Mouse (Mus musculus): ENCODE measurements around the gene Sh3kbp1. TPM values are rescaled to one million over a fixed set of nuclear protein-coding genes. Genes with fewer than 3 reads are reported as not detected.

Gene Sh3kbp1
- polyA plus RNA-seq, 1 experiment from 2014 or later: 39.1 TPM

DNA sequence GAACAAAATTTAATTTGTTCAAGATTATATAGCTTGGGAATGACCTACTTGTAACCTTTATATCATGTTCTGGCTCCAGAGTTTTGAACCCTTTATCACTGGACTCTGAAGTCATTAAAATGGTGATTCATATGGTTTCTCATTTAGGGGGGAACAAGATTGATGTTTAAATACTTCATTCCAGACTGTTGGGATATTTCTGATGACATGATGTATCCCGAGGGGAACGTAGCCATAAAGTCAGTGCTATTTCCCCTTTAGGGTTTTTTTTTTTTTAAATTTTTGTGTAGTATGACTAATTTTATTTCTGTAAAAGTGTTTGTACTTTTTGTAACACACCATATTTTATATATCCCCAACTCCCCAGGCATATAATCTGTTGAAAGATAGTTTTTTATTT, 212.7 kb downstream of the Sh3kbp1 start:
- Histone ChIP-seq H3K4me1 (no peaks in the 10 kb centered on the region), H3K36me3 (no peaks in the 10 kb centered on the region), H3K27me3 (no peaks in the 10 kb centered on the region), H3K27ac (replicated peaks) (no peak overlapping the region), H3K4me2 (replicated peaks) (no peak overlapping the region), H3K9ac (no peak overlapping the region), H3K4me3 (replicated peaks) (no peak overlapping the region), H3K9me3 (replicated peaks) (no peaks in the 10 kb centered on the region)
- 63% methylated on average over 2 of the region's 2 CpGs for WGBS
- ATAC-seq (ENCODE audit: insufficient number of reproducible peaks, low FRiP score, low TSS enrichment, low read depth): no peak

DNA sequence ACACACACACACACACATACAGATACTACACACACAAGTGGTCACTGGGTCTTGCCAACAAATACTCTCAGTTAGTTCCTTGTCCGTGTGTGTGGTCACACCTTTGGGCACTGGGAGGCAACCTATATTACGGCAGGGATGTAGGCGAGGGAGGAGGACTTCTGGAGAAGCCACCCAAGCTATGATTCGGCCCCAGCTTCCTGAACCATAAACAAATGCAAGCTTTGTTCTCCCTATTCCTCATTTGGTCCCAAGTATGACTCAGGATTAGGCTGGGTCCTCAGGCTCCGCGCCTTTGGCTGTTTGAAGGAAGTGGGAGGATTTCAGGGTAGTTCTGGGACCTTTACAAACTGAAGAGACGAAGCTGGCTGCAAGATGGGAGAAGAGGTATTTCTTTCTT, 213.2 kb downstream of the Sh3kbp1 start:
- no peaks in the 10 kb centered on the region for H3K27me3 ChIP-seq
- WGBS: 49% methylated on average over 7 of the region's 7 CpGs
- no peaks in the 10 kb centered on the region for H3K4me1 ChIP-seq
- no peaks in the 10 kb centered on the region for H3K36me3 ChIP-seq
- H3K9me3 ChIP-seq (replicated peaks): no peaks in the 10 kb centered on the region
- H3K4me3 ChIP-seq (replicated peaks): no peak overlapping the region
- no peak for ATAC-seq (ENCODE audit: insufficient number of reproducible peaks, low FRiP score, low TSS enrichment, low read depth)
- no peak overlapping the region for H3K4me2 ChIP-seq (replicated peaks)
- no peak overlapping the region for H3K9ac ChIP-seq
- no peak overlapping the region for H3K27ac ChIP-seq (replicated peaks)

DNA sequence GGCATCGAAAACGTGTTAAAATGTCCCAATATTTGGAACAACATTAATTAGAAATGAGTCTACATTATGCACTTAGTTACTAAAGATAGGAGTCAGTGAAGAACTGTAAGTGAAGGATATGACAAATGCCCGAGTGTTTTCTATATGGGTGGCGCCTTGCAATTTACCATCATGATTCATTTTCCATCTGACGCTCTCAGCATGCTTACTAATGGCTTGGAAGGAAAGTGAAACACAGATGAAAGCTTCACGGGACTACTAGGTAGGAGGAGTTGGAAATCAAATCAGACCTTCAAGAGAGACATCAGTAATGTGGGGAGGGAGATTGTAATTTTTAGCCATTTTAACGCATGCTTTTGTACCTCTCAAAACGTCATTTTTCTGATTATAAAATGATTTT, 223.7 kb downstream of the Sh3kbp1 start:
- 84% methylated on average over 8 of the region's 8 CpGs for WGBS
- no peak overlapping the region for H3K4me3 ChIP-seq (replicated peaks)
- H3K4me2 ChIP-seq (replicated peaks): no peak overlapping the region
- no peaks in the 10 kb centered on the region for H3K4me1 ChIP-seq
- H3K27ac ChIP-seq (replicated peaks): no peak overlapping the region
- no peak overlapping the region for H3K9ac ChIP-seq
- no peaks in the 10 kb centered on the region for H3K9me3 ChIP-seq (replicated peaks)
- no peaks in the 10 kb centered on the region for H3K27me3 ChIP-seq
- H3K36me3 ChIP-seq: no peaks in the 10 kb centered on the region
- no peak for ATAC-seq (ENCODE audit: insufficient number of reproducible peaks, low FRiP score, low TSS enrichment, low read depth)

DNA sequence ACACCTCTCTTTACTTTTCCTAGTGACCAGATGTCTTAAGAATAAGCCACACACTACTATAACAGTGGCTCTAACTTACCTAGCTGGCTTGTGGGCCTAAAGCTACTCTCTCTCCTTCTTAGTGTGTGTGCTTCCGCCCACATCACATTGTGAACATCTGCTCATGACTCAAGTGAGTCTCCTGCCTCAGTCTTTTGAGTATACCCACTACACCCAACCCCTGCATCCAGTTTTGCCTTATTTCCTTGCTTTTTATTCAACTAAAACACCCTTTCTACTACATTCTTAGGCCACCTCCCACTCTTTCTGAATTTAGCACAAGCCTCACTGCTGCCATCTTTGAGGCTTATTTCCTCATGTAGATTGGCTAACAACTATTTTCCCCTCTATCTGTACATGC, 229.8 kb downstream of the Sh3kbp1 start:
- ATAC-seq (ENCODE audit: insufficient number of reproducible peaks, low FRiP score, low TSS enrichment, low read depth): no peak
- Histone ChIP-seq H3K4me1 (no peaks in the 10 kb centered on the region), H3K27me3 (no peaks in the 10 kb centered on the region), H3K9ac (no peak overlapping the region), H3K36me3 (no peaks in the 10 kb centered on the region), H3K27ac (replicated peaks) (no peak overlapping the region), H3K9me3 (replicated peaks) (no peaks in the 10 kb centered on the region), H3K4me2 (replicated peaks) (no peak overlapping the region), H3K4me3 (replicated peaks) (no peak overlapping the region)
- WGBS: 76% methylated on average over 1 of the region's 1 CpGs

DNA sequence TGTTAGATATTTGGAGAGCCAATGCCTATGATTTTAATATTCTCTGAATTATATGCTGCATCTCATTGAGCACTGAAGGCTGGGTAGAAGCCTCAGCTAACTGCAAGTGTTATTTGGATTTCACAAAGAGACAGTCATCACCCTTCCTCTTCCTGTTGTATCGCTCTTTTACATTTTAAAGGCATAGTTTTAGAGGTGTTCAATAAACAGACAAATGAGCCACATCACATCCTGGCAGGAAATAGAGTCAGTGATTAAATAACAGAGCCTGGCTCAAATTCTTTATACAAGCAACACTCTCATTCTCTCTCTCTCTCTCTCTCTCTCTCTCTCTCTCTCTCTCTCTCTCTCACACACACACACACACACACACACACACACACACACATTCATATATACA, 231.1 kb downstream of the Sh3kbp1 start:
- WGBS: 61% methylated on average over 1 of the region's 1 CpGs
- no peak overlapping the region for H3K4me3 ChIP-seq (replicated peaks)
- H3K4me1 ChIP-seq: no peaks in the 10 kb centered on the region
- H3K9ac ChIP-seq: no peak overlapping the region
- H3K9me3 ChIP-seq (replicated peaks): no peaks in the 10 kb centered on the region
- ATAC-seq (ENCODE audit: insufficient number of reproducible peaks, low FRiP score, low TSS enrichment, low read depth): no peak
- no peaks in the 10 kb centered on the region; the same call in 1 of the 2 replicates for H3K27me3 ChIP-seq
- H3K27ac ChIP-seq (replicated peaks): no peak overlapping the region
- no peaks in the 10 kb centered on the region for H3K36me3 ChIP-seq
- H3K4me2 ChIP-seq (replicated peaks): no peak overlapping the region

DNA sequence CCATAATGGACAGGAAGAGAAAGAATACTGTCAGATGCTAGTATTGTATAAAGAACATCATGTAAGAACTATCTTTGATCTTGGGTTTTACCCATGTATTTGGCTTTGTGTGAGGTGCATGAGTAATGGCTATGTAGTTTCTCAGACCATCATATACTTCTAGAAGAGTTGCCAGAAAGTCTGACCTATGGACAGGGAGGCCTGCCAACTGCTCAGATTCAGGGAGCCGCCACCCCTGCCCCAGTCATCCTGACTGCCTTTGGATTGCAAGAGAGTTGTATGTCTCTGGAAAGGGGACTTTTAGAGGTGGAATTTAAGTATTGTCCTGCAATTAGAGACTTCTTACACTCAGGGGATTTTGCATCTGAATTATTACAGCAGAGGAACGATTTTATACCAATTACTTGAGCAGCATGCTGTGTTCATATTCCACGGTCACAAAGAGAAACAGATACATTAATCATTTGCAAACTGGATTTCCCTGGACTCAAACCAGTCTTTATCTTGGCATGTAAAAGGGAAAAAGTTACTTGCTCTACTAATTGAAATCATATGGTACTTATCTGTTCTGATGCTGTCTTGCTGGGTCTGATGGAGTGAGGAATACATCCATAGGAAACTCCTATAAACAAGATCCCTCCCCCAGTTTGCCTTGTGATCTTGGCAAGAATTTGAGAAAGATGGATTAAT, 233.9 kb downstream of the Sh3kbp1 start:
- Histone ChIP-seq H3K9ac (no peak overlapping the region), H3K27me3 (no peaks in the 10 kb centered on the region; the same call in 1 of the 2 replicates), H3K4me2 (replicated peaks) (no peak overlapping the region), H3K4me1 (no peaks in the 10 kb centered on the region), H3K9me3 (replicated peaks) (no peaks in the 10 kb centered on the region), H3K4me3 (replicated peaks) (no peak overlapping the region), H3K27ac (replicated peaks) (no peak overlapping the region), H3K36me3 (no peaks in the 10 kb centered on the region)
- 50% methylated on average over 3 of the region's 3 CpGs for WGBS
- ATAC-seq (ENCODE audit: insufficient number of reproducible peaks, low FRiP score, low TSS enrichment, low read depth): no peak

DNA sequence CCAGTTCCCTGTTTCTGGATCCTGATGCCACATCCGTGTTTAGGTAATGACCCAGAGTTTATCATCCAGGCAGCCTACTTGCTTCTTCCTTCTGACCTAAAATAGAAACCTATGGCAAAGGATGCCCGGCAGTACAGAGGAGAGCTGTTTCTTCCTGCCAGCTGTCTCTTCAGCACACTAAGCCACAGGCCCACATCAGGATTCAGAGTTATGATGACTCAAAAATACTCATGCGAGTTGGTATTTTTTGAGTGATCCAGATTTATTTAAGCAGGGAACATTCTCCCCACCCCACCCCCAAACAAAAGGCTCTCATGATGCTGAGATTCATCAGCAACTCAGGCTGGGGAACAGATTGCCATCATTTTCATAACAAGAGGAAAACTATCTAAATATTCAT, 240.6 kb downstream of the Sh3kbp1 start:
- Histone ChIP-seq H3K4me3 (replicated peaks) (no peak overlapping the region), H3K9me3 (replicated peaks) (no peaks in the 10 kb centered on the region), H3K27ac (replicated peaks) (no peak overlapping the region), H3K4me1 (no peaks in the 10 kb centered on the region), H3K4me2 (replicated peaks) (no peak overlapping the region), H3K9ac (no peak overlapping the region), H3K36me3 (no peaks in the 10 kb centered on the region), H3K27me3 (peaks cover 3% of the 10 kb centered on the region; the same call in 1 of the 2 replicates)
- ATAC-seq (ENCODE audit: insufficient number of reproducible peaks, low FRiP score, low TSS enrichment, low read depth): no peak
- WGBS: 66% methylated on average over 3 of the region's 3 CpGs

DNA sequence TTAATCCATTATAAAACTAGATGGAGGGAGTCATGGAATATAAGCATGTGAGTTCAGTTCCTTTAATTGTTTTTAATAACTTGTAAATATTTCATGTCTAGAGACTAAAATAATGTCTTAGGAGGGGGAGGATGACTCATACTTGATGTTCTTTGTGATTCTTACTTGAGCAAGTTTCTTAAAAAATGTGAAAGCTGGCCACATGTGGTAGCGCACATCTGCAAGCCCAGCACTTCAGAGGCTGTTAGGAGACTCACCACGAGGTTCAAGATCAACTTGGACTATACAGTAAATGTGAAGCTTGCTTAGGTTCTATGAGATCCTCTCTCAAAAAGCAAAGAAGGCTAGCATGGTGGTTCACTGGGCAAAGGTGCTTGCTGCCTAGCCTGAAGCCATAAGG, 245.4 kb downstream of the Sh3kbp1 start:
- H3K9ac ChIP-seq: no peak overlapping the region
- H3K4me1 ChIP-seq: no peaks in the 10 kb centered on the region
- H3K4me3 ChIP-seq (replicated peaks): no peak overlapping the region
- 81% methylated on average over 2 of the region's 2 CpGs for WGBS
- no peak for ATAC-seq (ENCODE audit: insufficient number of reproducible peaks, low FRiP score, low TSS enrichment, low read depth)
- no peak overlapping the region for H3K27ac ChIP-seq (replicated peaks)
- no peak overlapping the region for H3K4me2 ChIP-seq (replicated peaks)
- no peaks in the 10 kb centered on the region for H3K9me3 ChIP-seq (replicated peaks)
- H3K27me3 ChIP-seq: peaks cover 3% of the 10 kb centered on the region; the same call in 1 of the 2 replicates
- no peaks in the 10 kb centered on the region for H3K36me3 ChIP-seq

DNA sequence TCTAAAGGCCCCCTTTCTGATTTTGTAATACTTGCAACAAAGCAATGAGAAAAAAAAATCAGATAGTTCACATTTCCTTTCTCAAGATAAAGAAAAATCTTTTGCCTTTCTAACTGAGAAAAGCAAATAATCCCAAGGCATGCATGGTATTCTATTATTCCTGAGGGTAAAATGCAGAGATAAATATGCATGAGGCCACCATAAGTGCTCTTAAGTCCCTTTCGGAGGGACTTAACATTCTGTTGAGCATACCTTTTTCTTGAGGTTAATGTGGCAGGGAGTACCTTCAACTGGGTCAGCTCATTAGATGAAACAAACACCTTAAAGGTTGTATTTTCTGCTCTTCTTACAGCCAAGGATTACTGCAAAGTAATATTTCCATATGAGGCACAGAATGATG, 250.7 kb downstream of the Sh3kbp1 start:
- H3K4me3 ChIP-seq (replicated peaks): no peak overlapping the region
- H3K9ac ChIP-seq: no peak overlapping the region
- H3K36me3 ChIP-seq: no peaks in the 10 kb centered on the region
- no peak for ATAC-seq (ENCODE audit: insufficient number of reproducible peaks, low FRiP score, low TSS enrichment, low read depth)
- no peak overlapping the region for H3K4me2 ChIP-seq (replicated peaks)
- no peak overlapping the region for H3K27ac ChIP-seq (replicated peaks)
- no peaks in the 10 kb centered on the region for H3K4me1 ChIP-seq
- WGBS: 54% methylated on average over 1 of the region's 1 CpGs
- no peaks in the 10 kb centered on the region for H3K9me3 ChIP-seq (replicated peaks)
- H3K27me3 ChIP-seq: peaks cover 3% of the 10 kb centered on the region; the same call in 1 of the 2 replicates

DNA sequence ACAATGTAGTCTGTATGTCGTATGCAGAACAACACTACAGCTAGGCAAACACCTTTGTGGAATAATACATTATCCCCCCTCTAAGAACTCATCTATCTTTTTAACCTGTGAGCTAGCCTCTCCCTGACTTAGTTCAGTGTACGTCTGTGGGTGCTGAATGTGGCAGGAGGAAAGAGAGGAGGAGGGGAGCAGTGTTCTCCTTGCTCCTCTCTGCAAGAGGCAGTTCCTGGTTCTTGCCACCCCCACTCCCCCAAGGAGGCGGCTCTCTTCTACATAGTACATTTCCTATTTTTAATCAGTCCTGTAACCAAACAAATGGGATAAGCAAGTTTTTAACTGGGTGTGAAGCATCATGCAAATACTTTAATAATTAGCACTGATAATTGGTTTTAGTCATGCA, 252.4 kb downstream of the Sh3kbp1 start:
- 66% methylated on average over 3 of the region's 3 CpGs for WGBS

DNA sequence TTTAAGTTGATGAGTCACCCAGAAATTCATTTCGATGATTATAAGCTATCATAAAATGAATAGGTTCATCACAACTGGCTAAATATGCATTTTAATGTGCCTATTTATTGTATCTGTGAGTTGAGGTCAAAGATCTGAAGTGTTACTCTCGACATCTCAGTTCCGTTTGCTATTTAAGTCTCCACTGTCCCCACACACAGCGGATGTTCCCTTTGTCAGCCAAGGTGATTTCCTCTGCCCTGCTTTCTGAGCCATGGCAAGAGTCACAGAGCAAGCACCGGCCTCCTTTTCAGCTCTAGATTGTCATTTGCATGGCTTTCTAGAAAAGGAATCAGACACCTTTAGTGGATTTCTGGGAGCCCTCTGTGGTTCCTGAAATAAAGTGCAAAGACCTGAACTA, 254.5 kb downstream of the Sh3kbp1 start:
- Histone ChIP-seq H3K4me1 (no peaks in the 10 kb centered on the region), H3K9me3 (replicated peaks) (no peaks in the 10 kb centered on the region), H3K27ac (replicated peaks) (no peak overlapping the region), H3K4me2 (replicated peaks) (no peak overlapping the region), H3K4me3 (replicated peaks) (no peak overlapping the region), H3K27me3 (peaks cover 8% of the 10 kb centered on the region; the same call in 1 of the 2 replicates), H3K9ac (no peak overlapping the region), H3K36me3 (no peaks in the 10 kb centered on the region)
- ATAC-seq (ENCODE audit: insufficient number of reproducible peaks, low FRiP score, low TSS enrichment, low read depth): no peak
- WGBS: 78% methylated on average over 5 of the region's 5 CpGs

More for the DNA sequence above, 252.4 kb downstream of the Sh3kbp1 start:
- H3K4me3 ChIP-seq (replicated peaks): no peak overlapping the region
- no peak for ATAC-seq (ENCODE audit: insufficient number of reproducible peaks, low FRiP score, low TSS enrichment, low read depth)
- H3K4me2 ChIP-seq (replicated peaks): no peak overlapping the region
- H3K27me3 ChIP-seq: peaks cover 8% of the 10 kb centered on the region; the same call in 1 of the 2 replicates
- no peak overlapping the region for H3K9ac ChIP-seq
- H3K36me3 ChIP-seq: no peaks in the 10 kb centered on the region
- H3K4me1 ChIP-seq: no peaks in the 10 kb centered on the region
- no peak overlapping the region for H3K27ac ChIP-seq (replicated peaks)
- no peaks in the 10 kb centered on the region for H3K9me3 ChIP-seq (replicated peaks)

DNA sequence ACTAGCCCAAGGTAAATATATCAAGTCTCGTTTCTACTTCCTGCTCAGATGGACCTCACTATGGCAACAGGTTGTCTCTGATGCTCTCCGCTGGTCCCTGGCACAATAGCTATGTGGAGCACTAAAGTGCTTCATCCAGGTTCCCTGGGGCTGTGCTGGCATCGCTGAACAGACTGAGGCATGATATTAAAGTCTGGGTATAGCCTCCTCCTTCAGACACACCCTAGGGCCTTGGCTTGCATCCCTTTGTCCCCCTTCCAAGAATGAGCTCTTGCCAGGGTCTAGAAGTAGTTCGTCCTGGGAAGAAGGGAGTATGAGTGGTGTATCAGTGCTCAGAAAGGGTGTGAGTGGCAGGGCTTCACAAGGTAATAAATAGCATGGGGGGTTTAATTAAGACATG, 269.5 kb downstream of the Sh3kbp1 start:
- Histone ChIP-seq H3K36me3 (no peaks in the 10 kb centered on the region), H3K4me3 (replicated peaks) (no peak overlapping the region), H3K27ac (replicated peaks) (no peak overlapping the region), H3K9me3 (replicated peaks) (no peaks in the 10 kb centered on the region), H3K4me2 (replicated peaks) (no peak overlapping the region), H3K4me1 (no peaks in the 10 kb centered on the region), H3K9ac (no peak overlapping the region), H3K27me3 (no peaks in the 10 kb centered on the region)
- no peak for ATAC-seq (ENCODE audit: insufficient number of reproducible peaks, low FRiP score, low TSS enrichment, low read depth)
- 56% methylated on average over 4 of the region's 4 CpGs for WGBS

Measured in embryonic facial prominence, embryonic 15.5 days (tissue).